Comparison of ENCODE assay signal across 8 mouse cellular contexts in genomic region chr16:23223166-23223870, GRCm38 (mm10). TPM values are rescaled to one million over a fixed set of nuclear protein-coding genes. Genes with fewer than 3 reads are reported as not detected.
DNase-seq lines count a peak whose midpoint lies in the region; ATAC-seq and TF ChIP-seq lines count a peak whose summit lies in the region.

No protein-coding gene starts in this region.

- ATAC-seq in heart, embryonic 11.5 days (replicated peaks; ENCODE audit: insufficient number of reproducible peaks, low FRiP score, low TSS enrichment): no peak
- no peak for ATAC-seq in neural tube, embryonic 12.5 days (ENCODE audit: low FRiP score, low read depth)
- ATAC-seq in intestine, embryonic 16.5 days: no peak
- no peak for ATAC-seq in liver, postnatal 0 days

- TF ChIP-seq EP300 in liver, postnatal 0 days (IDR thresholded peaks at IDR 0.05; ENCODE audit: low read depth): no peak

- no peak for TF ChIP-seq CTCF in liver, postnatal 0 days (IDR thresholded peaks at IDR 0.05; ENCODE audit: low read depth)

- no peaks in the 10 kb centered on the region for H3K36me3 ChIP-seq in heart, embryonic 11.5 days (ENCODE audit: control insufficient read depth, insufficient read depth, low read length)
- H3K36me3 ChIP-seq in neural tube, embryonic 12.5 days: no peaks in the 10 kb centered on the region
- no peaks in the 10 kb centered on the region for H3K36me3 ChIP-seq in intestine, embryonic 16.5 days (ENCODE audit: control insufficient read depth, insufficient read depth, low read length)
- no peaks in the 10 kb centered on the region for H3K36me3 ChIP-seq in liver, postnatal 0 days (replicated peaks; ENCODE audit: insufficient read depth, low read length)

- H3K9ac ChIP-seq in heart, embryonic 11.5 days (ENCODE audit: low read depth, low read length): 0 out of 2 replicates have a peak overlapping the region, but pooled peaks have one; percentile 12
- no peak overlapping the region for H3K9ac ChIP-seq in neural tube, embryonic 12.5 days
- no peak overlapping the region for H3K9ac ChIP-seq in intestine, embryonic 16.5 days (ENCODE audit: low read depth, low read length)
- no peak overlapping the region for H3K9ac ChIP-seq in liver, postnatal 0 days (replicated peaks)

- no peak overlapping the region for H3K4me3 ChIP-seq in heart, embryonic 11.5 days (ENCODE audit: low read depth, low read length)
- no peak overlapping the region for H3K4me3 ChIP-seq in neural tube, embryonic 12.5 days
- H3K4me3 ChIP-seq in intestine, embryonic 16.5 days (ENCODE audit: low read length): no peak overlapping the region
- H3K4me3 ChIP-seq in liver, postnatal 0 days (ENCODE audit: low read depth, low read length): no peak overlapping the region

- peak overlapping the region; percentile 77 for H3K4me2 ChIP-seq in heart, embryonic 11.5 days
- H3K4me2 ChIP-seq in neural tube, embryonic 12.5 days (replicated peaks): 0 out of 2 replicates have a peak overlapping the region, but pooled peaks have one; percentile 86
- no peak overlapping the region for H3K4me2 ChIP-seq in intestine, embryonic 16.5 days (ENCODE audit: low read depth, low read length)
- H3K4me2 ChIP-seq in liver, postnatal 0 days (ENCODE audit: low read depth, low read length): no peak overlapping the region

- DNase-seq in heart, adult 8-10 months (ENCODE audit: low spot score): no peak
- no peak for DNase-seq in neural tube, embryonic 10.5 days (ENCODE audit: extremely low spot score, low spot score)
- peak; percentile 51 for DNase-seq in thymus, postnatal 14 days
- DNase-seq in liver, postnatal 0 days: no peak
- DNase-seq in layer of hippocampus, adult 8-10 months (ENCODE audit: low spot score in 2 of 2): no peak

- 0 out of 2 replicates have a peak, but pooled peaks cover 3% of the 10 kb centered on the region for H3K4me1 ChIP-seq in heart, embryonic 11.5 days (ENCODE audit: control insufficient read depth, insufficient read depth, low read length)
- peaks cover 9% of the 10 kb centered on the region for H3K4me1 ChIP-seq in neural tube, embryonic 12.5 days
- peaks cover 15% of the 10 kb centered on the region for H3K4me1 ChIP-seq in intestine, embryonic 16.5 days (ENCODE audit: control insufficient read depth, insufficient read depth, low read length)
- H3K4me1 ChIP-seq in liver, postnatal 0 days (ENCODE audit: insufficient read depth): no peaks in the 10 kb centered on the region

- H3K27ac ChIP-seq in heart, embryonic 11.5 days (ENCODE audit: low read depth, low read length): 0 out of 2 replicates have a peak overlapping the region, but pooled peaks have one; percentile 18
- no peak overlapping the region for H3K27ac ChIP-seq in neural tube, embryonic 12.5 days
- H3K27ac ChIP-seq in intestine, embryonic 16.5 days (ENCODE audit: low read length): peak overlapping the region; percentile 55; the same call in 1 of the 2 replicates
- H3K27ac ChIP-seq in liver, postnatal 0 days (ENCODE audit: low read depth): no peak overlapping the region

- 70% methylated on average over 12 of the region's 12 CpGs for WGBS in heart, embryonic 11.5 days (ENCODE audit: insufficient replicate concordance)
- WGBS in neural tube, embryonic 12.5 days: 70% methylated on average over 12 of the region's 12 CpGs
- WGBS in intestine, embryonic 16.5 days: 64% methylated on average over 12 of the region's 12 CpGs
- WGBS in liver, postnatal 0 days (ENCODE audit: insufficient replicate concordance): 63% methylated on average over 12 of the region's 12 CpGs

- peaks cover 4% of the 10 kb centered on the region; the same call in 1 of the 2 replicates for H3K27me3 ChIP-seq in heart, embryonic 11.5 days (ENCODE audit: control insufficient read depth, insufficient read depth, low read length)
- H3K27me3 ChIP-seq in neural tube, embryonic 12.5 days (replicated peaks): no peaks in the 10 kb centered on the region
- 0 out of 2 replicates have a peak, but pooled peaks cover 3% of the 10 kb centered on the region for H3K27me3 ChIP-seq in intestine, embryonic 16.5 days (replicated peaks; ENCODE audit: control insufficient read depth, insufficient read depth, low read length)
- peaks cover 7% of the 10 kb centered on the region; the same call in 1 of the 2 replicates for H3K27me3 ChIP-seq in liver, postnatal 0 days (ENCODE audit: insufficient read depth, low read length)

- no peaks in the 10 kb centered on the region for H3K9me3 ChIP-seq in heart, embryonic 11.5 days (replicated peaks; ENCODE audit: control insufficient read depth, low read length)
- H3K9me3 ChIP-seq in neural tube, embryonic 12.5 days: no peaks in the 10 kb centered on the region
- H3K9me3 ChIP-seq in intestine, embryonic 16.5 days (ENCODE audit: control insufficient read depth, low read length): no peaks in the 10 kb centered on the region
- no peaks in the 10 kb centered on the region for H3K9me3 ChIP-seq in liver, postnatal 0 days (ENCODE audit: low read length)

RNA-seq across cellular contexts. Expression of gene St6gal1, which starts 1.2 kb away (rescaled TPM):
- polyA plus RNA-seq in heart, embryonic 11.5 days (2014; fragmentation: Nextera tagmentation; extraction: Ambion mirVana): 16.3 and 18.5 TPM in 2 replicates
- total RNA-seq in heart, adult 8-10 months (2022): 1 to 10 TPM; 7.6 to 9.9 (median 8.8) TPM
- 42.1 and 43.5 TPM in 2 replicates for polyA plus RNA-seq in neural tube, embryonic 12.5 days (2016; fragmentation: Nextera tagmentation; extraction: Ambion mirVana)
- 14.3 and 15.1 TPM in 2 replicates for polyA plus RNA-seq in intestine, embryonic 16.5 days (2015; fragmentation: Nextera tagmentation; extraction: Ambion mirVana)
- polyA plus RNA-seq in liver, postnatal 0 days (2015; fragmentation: Nextera tagmentation; extraction: Ambion mirVana): 17.1 and 17.3 TPM in 2 replicates
- 10 to 100 TPM; 14.0 to 22.7 (median 17.8) TPM for total RNA-seq in layer of hippocampus, adult 8-10 months (2022)

Comparison
In these comparisons a context has a peak if more than half of its experiments do, and no peak if none do; other contexts are left out.
1. H3K27ac ChIP-seq: peak in heart, embryonic 11.5 days (single experiment) and intestine, embryonic 16.5 days (single experiment); none in neural tube, embryonic 12.5 days (single experiment) and liver, postnatal 0 days (single experiment).
2. H3K4me2 ChIP-seq: peak in heart, embryonic 11.5 days (single experiment) and neural tube, embryonic 12.5 days (single experiment); none in intestine, embryonic 16.5 days (single experiment) and liver, postnatal 0 days (single experiment).